Mouse (Mus musculus) erythroblast, embryonic 14.5 days (primary cell): Measurements from ENCODE around the gene Pon2.

Experiments used
- GATA1 ChIP-seq: IDR thresholded peaks from 2 replicates; pipeline ENCODE4 v1.6.1; 2012; ENCODE audit warnings: low read length, inconsistent platforms, mixed read lengths
- TAL1 ChIP-seq: IDR thresholded peaks from 3 replicates; pipeline ENCODE4 v1.6.1; 2012; ENCODE audit warnings: low read length, inconsistent platforms, mixed read lengths

DNA sequence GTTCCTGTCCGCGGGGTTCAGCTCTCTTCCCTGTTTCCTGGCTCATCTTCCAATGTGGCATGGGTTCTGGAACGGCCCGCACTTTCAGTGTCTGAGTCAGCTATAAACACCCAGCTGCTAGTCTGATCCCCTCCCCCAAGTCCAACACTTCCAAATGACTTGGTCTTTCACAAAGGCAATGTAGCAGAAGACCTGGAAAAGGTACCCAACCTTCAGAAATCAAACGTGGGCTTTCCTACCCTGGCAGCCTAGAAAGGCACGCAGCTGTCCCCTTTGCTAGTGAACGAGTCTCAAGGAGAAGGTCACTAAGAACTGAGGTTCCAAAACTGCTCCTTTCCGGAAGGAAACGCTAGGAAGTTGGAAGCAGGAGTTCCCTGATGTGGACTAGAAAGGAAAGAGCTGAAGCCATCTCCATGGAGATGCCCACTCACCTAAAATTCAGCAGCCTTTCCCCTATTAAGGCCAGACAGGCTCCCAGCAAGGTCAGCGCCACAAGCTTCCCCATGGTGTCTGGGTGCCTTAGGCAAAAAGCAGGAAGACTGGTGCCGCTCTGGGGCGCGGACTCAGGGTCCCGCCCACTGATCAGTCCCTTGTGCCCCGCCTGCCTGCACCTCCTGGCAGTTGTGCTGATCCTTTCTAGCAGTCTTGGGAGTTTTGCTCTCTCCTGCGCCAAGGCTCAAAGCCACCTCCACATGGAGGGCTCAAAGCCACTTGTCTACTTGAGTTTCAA, 42.4 kb downstream of the Pon2 start, which contains the start of gene Pon3:
- TF ChIP-seq TAL1 (no peak), GATA1 (no peak)
